Mouse (Mus musculus) G1E (cell line): Measurements from ENCODE around the gene Cftr.
A peak's percentile ranks its signal among the peaks of the same experiment; 100 is the strongest.

ENCODE experiments used
- CTCF ChIP-seq: IDR thresholded peaks from 2 replicates; pipeline ENCODE4 v1.5.1; 2012; ENCODE audit warnings: low read depth, low read length, inconsistent platforms, mixed read lengths
- GATA1 ChIP-seq: IDR thresholded peaks from 2 replicates; pipeline ENCODE4 v1.6.1; 2012; ENCODE audit warnings: borderline replicate concordance, low read length, inconsistent platforms, mixed read lengths

- TF ChIP-seq GATA1 (no peak), CTCF (0 out of 2 replicates have a peak, but pooled peaks have one; percentile 7)
Observed at GRCm38 (mm10) chr6:18171614-18172013, 1.1 kb downstream of the Cftr start.
